Mouse (Mus musculus): Measurements from ENCODE around the gene Ugcg.

DNA sequence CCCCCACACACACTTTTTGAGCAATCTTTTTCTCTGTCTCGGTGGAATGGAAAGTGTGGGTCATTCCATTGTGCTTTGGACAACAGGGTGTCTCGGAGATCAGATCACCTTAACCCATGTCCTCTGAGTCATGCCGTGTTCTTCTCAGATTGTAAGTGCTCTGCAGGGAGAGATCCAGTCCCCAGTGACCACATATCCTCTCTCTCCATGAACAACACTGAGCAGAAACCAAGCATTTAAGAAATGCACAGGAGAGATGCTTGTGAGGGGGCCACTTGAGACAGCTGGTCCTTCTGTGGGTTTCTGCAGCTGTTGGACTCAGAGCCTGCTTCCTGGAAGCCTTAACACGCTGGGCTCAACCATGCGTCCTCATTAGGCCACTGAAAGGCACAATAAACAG, 66.9 kb downstream of the Ugcg start:
- no peak for TF ChIP-seq CTCF (IDR thresholded peaks at IDR 0.05; ENCODE audit: low read depth)
- no peak for TF ChIP-seq EP300 (optimal IDR thresholded peaks at IDR 0.05)

All from stomach, postnatal 0 days (tissue).